Mouse (Mus musculus) stomach, embryonic 16.5 days (tissue): Measurements from ENCODE around the gene Scml2. TPM values are rescaled to one million over a fixed set of nuclear protein-coding genes. Genes with fewer than 3 reads are reported as not detected.
A peak's percentile ranks its signal among the peaks of the same experiment; 100 is the strongest.
"Not testable (repeated sequence)": the region's sequence is repeated elsewhere in the genome, so short reads cannot be mapped to it uniquely, and the experiment has no call there.

Source experiments
- ATAC-seq: fragments of 200-750 bp; cut with Nextera tagmentation; 2 replicates; pipeline ENCODE4 v1.8.0; 2017; ENCODE audit warnings: moderate number of reproducible peaks, moderate TSS enrichment; ENCODE audit not compliant: insufficient read depth, low FRiP score
- H3K27ac ChIP-seq: fragments of 300-500 bp; sonication (generic); 2 replicates; pipeline ENCODE4 v1.5.1; 2014; ENCODE audit warnings: low read length
- H3K27me3 ChIP-seq: fragments of 300-500 bp; sonication (generic); 2 replicates; pipeline ENCODE4 v1.6.1; 2014; ENCODE audit warnings: low read length, control low read depth, mixed read lengths; ENCODE audit not compliant: control insufficient read depth, insufficient read depth
- H3K36me3 ChIP-seq: fragments of 300-500 bp; sonication (generic); 2 replicates; pipeline ENCODE4 v1.6.1; 2014; ENCODE audit warnings: low read length; ENCODE audit not compliant: control insufficient read depth, insufficient read depth
- H3K4me1 ChIP-seq: fragments of 300-500 bp; sonication (generic); 2 replicates; pipeline ENCODE4 v1.6.1; 2014; ENCODE audit warnings: low read length, control low read depth, mixed read lengths; ENCODE audit not compliant: control insufficient read depth, insufficient read depth
- H3K4me2 ChIP-seq: fragments of 300-500 bp; sonication (generic); 2 replicates; pipeline ENCODE4 v1.6.1; 2014; ENCODE audit warnings: low read depth, low read length, mixed read lengths
- H3K4me3 ChIP-seq: fragments of 300-500 bp; sonication (generic); replicated peaks from 2 replicates; pipeline ENCODE4 v1.5.1; 2014; ENCODE audit warnings: mild to moderate bottlenecking, low read length
- H3K9ac ChIP-seq: fragments of 300-500 bp; sonication (generic); 2 replicates; pipeline ENCODE4 v1.6.1; 2014; ENCODE audit warnings: low read length
- H3K9me3 ChIP-seq: fragments of 300-500 bp; sonication (generic); replicated peaks from 2 replicates; pipeline ENCODE4 v1.6.1; 2016; ENCODE audit warnings: low read length, control low read depth; ENCODE audit not compliant: control insufficient read depth
- WGBS: fragments of 180-500 bp; shearing (Covaris S2); extraction: QIAGEN DNeasy Blood & Tissue Kit; methylation state at CpG from one replicate; pipeline ENCODE4 v1.1.7; 2014; 5-methylcytosine and 5-hydroxymethylcytosine counted together
- polyA plus RNA-seq: library from polyadenylated mRNA; unstranded; fragments of >200 nt; fragmentation: Nextera tagmentation; extraction: Ambion mirVana; gene quantifications from 2 replicates; pipeline ENCODE4 v1.2.1, GENCODE M21; 2015

Gene Scml2
- 3.7 and 4.4 TPM in 2 replicates for polyA plus RNA-seq

DNA sequence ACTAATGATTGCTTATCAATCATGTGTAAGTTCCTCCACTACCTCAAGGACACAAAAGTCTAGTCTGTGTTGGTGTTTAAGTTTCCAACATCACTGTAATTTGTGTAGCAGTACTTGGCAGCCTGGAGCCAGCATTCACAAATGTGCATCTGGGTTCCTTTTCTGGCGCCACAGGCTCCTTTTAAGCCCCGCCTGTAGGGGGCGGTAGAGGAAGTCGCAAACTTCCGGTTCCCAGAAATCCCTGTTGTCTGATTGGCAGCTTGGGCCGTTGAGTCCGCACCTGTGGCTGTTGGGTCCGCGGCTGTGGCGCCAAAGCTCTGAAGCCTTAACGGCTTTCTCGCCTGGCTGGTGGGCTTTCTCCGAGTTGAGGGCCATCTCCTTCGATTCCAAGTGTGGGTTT, at the start of gene Scml2:
Gene Scml2, plus strand, starts transcription at position 301 of the 400 bp plus-strand sequence.
- WGBS: no CpG with 5 or more reads among the region's 14 CpGs
- not testable (repeated sequence) for H3K27ac ChIP-seq, H3K9me3 ChIP-seq, H3K36me3 ChIP-seq, H3K4me2 ChIP-seq, ATAC-seq, H3K27me3 ChIP-seq, H3K9ac ChIP-seq, H3K4me1 ChIP-seq, H3K4me3 ChIP-seq

GRCm38 (mm10) chrX:161075576-161075975, 41.4 kb upstream of the Scml2 start:
- not testable (repeated sequence) for H3K9ac ChIP-seq, H3K27me3 ChIP-seq, H3K36me3 ChIP-seq, H3K4me3 ChIP-seq, ATAC-seq, H3K27ac ChIP-seq, H3K4me2 ChIP-seq, H3K9me3 ChIP-seq, H3K4me1 ChIP-seq
- 84% methylated on average over 6 of the region's 6 CpGs for WGBS

- H3K9me3 ChIP-seq: no peaks in the 10 kb centered on the region
- peak overlapping the region; percentile 51 for H3K4me3 ChIP-seq
- no peaks in the 10 kb centered on the region for H3K36me3 ChIP-seq
- H3K9ac ChIP-seq: peak overlapping the region; percentile 68
- H3K27ac ChIP-seq: no peak overlapping the region
- H3K4me1 ChIP-seq: no peaks in the 10 kb centered on the region
- H3K4me2 ChIP-seq: peak overlapping the region; percentile 64
- WGBS: 25% methylated on average over 22 of the region's 22 CpGs
- ATAC-seq: peak; percentile 93
- H3K27me3 ChIP-seq: no peaks in the 10 kb centered on the region; the same call in 1 of the 2 replicates
Observed at GRCm38 (mm10) chrX:161162314-161163068, 45.5 kb downstream of the Scml2 start.

DNA sequence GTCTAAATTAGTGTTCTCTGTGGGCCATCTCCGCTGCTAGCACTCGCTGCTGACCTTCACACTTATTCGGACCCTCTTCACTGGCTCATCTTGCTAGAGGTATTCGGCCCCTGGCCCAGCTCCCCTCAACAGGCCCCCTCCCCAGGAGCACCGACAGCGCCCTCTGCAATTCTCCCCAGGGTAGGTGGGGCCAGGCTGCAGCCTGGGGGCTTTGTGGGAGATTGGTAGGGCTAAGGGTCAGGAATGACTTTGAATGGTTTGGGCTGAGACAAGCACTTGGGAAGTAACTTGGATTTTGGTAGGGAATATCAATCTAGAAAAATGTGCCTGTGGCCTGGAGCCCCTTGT, 46.0 kb downstream of the Scml2 start:
- Histone ChIP-seq H3K27ac (no peak overlapping the region), H3K9ac (peak overlapping the region; percentile 68)
- WGBS: 24% methylated on average over 6 of the region's 6 CpGs

DNA sequence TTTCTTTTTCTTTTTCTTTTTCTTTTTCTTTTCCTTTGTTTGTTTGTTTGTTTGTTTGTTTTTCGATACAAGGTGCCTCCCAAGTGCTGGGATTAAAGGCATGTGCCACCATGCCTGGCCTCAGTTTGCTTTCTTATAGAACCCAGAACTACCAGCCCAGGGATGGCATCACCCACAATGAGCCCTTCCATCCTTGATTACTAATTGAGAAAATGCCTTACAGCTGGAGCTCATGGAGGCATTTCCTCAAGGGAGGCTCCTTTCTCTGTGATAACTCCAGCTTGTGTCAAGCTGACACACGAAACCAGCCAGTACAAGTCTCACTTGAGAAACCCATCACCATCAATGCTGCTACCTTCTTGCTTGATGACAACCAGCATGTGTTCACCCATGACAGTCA, 170.2 kb downstream of the Scml2 start, which contains the start of gene Gm15262:
Gene Gm15262, plus strand, starts transcription at position 301 of the 400 bp plus-strand sequence.
- not testable (repeated sequence) for H3K27me3 ChIP-seq, H3K4me1 ChIP-seq, H3K4me3 ChIP-seq, ATAC-seq, H3K9ac ChIP-seq, H3K4me2 ChIP-seq, H3K27ac ChIP-seq, H3K36me3 ChIP-seq, H3K9me3 ChIP-seq
- WGBS: 46% methylated on average over 2 of the region's 2 CpGs

More for the DNA sequence above, 46.0 kb downstream of the Scml2 start:
- Histone ChIP-seq H3K27me3 (no peaks in the 10 kb centered on the region; the same call in 1 of the 2 replicates), H3K36me3 (no peaks in the 10 kb centered on the region), H3K4me2 (peak overlapping the region; percentile 64), H3K9me3 (no peaks in the 10 kb centered on the region), H3K4me1 (no peaks in the 10 kb centered on the region), H3K4me3 (peak overlapping the region; percentile 51)
- ATAC-seq: no peak

Other genes with a start within 250 kb of the Scml2 start
- 0.19 and 0.48 TPM in 2 replicates for gene Gja6, start 210.1 kb upstream of the Scml2 start, polyA plus RNA-seq
- 2.2 and 2.6 TPM in 2 replicates for gene Cdkl5, start 122.5 kb upstream of the Scml2 start, polyA plus RNA-seq
- gene Gm15262, start 170.3 kb downstream of the Scml2 start, polyA plus RNA-seq: not detected in 2 replicates